Mouse (Mus musculus): ENCODE measurements around the gene Mrgprf.

The Mrgprf gene

GRCm38 (mm10) chr7:145300321-145301007, at the start of gene Mrgprf:
Gene Mrgprf, plus strand, starts transcription at chr7:145300828.
- no peak for DNase-seq

- peak; percentile 61 to 63 for DNase-seq
Measured at GRCm38 (mm10) chr7:145252715-145253476, 47.7 kb upstream of the Mrgprf start.

- DNase-seq, result no peak
Measured at GRCm38 (mm10) chr7:145253986-145254630, 46.5 kb upstream of the Mrgprf start.

- DNase-seq, result no peak
Measured at GRCm38 (mm10) chr7:145256092-145256491, 44.5 kb upstream of the Mrgprf start.

- DNase-seq, result no peak
Measured at GRCm38 (mm10) chr7:145264202-145264601, 36.4 kb upstream of the Mrgprf start.

GRCm38 (mm10) chr7:145266011-145266410, 34.6 kb upstream of the Mrgprf start:
- no peak for DNase-seq

- no peak for DNase-seq
Measured at GRCm38 (mm10) chr7:145268890-145269289, 31.7 kb upstream of the Mrgprf start.

- DNase-seq, result no peak
Measured at GRCm38 (mm10) chr7:145270955-145271354, 29.7 kb upstream of the Mrgprf start.

GRCm38 (mm10) chr7:145275488-145275887, 25.1 kb upstream of the Mrgprf start:
- no peak for DNase-seq

GRCm38 (mm10) chr7:145281396-145281795, 19.2 kb upstream of the Mrgprf start:
- DNase-seq, result no peak

- no peak for DNase-seq
Measured at GRCm38 (mm10) chr7:145283041-145283440, 17.6 kb upstream of the Mrgprf start.

GRCm38 (mm10) chr7:145283487-145284187, 17.0 kb upstream of the Mrgprf start, which contains the start of gene Tpcn2:
Gene Tpcn2, minus strand, starts transcription at chr7:145284011.
- peak; percentile 89 to 90 for DNase-seq

- no peak for DNase-seq
Measured at GRCm38 (mm10) chr7:145284293-145284692, 16.3 kb upstream of the Mrgprf start.

GRCm38 (mm10) chr7:145285476-145285875, 15.2 kb upstream of the Mrgprf start:
- DNase-seq, result no peak

- DNase-seq, result no peak
Measured at GRCm38 (mm10) chr7:145287410-145287809, 13.2 kb upstream of the Mrgprf start.

- no peak for DNase-seq
Measured at GRCm38 (mm10) chr7:145289302-145289701, 11.3 kb upstream of the Mrgprf start.

- no peak for DNase-seq
Measured at GRCm38 (mm10) chr7:145291847-145292246, 8.8 kb upstream of the Mrgprf start.

GRCm38 (mm10) chr7:145292726-145293125, 7.9 kb upstream of the Mrgprf start:
- DNase-seq, result no peak

GRCm38 (mm10) chr7:145293859-145294258, 6.8 kb upstream of the Mrgprf start:
- DNase-seq, result peak; percentile 40

- no peak for DNase-seq
Measured at GRCm38 (mm10) chr7:145298666-145299490, 1.8 kb upstream of the Mrgprf start.

- no peak for DNase-seq
Measured at GRCm38 (mm10) chr7:145299562-145300320, 887 bp upstream of the Mrgprf start.
